Mouse (Mus musculus): ENCODE results near the gene Cck.

DNA sequence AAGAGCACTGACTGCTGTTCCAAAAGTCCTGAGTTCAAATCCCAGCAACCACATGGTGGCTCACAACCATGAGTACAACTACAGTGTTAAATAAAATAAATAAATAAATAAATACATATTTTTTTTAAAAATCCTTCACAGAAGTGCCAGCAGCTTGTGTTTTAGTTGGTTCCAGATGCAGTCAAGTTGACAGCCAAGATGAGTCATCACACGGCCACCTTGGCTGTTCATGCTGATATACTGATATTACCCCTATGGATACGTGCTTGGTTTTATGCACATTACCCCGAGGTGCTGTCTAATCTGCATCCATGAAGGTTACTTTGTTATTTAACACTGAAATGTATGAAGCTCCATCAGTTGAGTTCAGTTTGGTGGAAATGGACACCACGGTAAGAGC lies 16.4 kb upstream of the Cck start:
- TF ChIP-seq CTCF (IDR thresholded peaks at IDR 0.05) (no peak), POLR2A (IDR thresholded peaks at IDR 0.05; ENCODE audit: insufficient read depth, low read depth, low read length) (no peak)

All from heart, adult 2 months (tissue).